Mouse (Mus musculus) cerebellum, adult 18-20 months (tissue): ENCODE results near the gene Inmt.
"Not testable (repeated sequence)": the region's sequence is repeated elsewhere in the genome, so short reads cannot be mapped to it uniquely, and the experiment has no call there.

ENCODE experiments used
- DNase-seq, 2 experiments: peaks; one replicate each; pipeline ENCODE4 v3.0.0; 2021

Gene Inmt

DNA sequence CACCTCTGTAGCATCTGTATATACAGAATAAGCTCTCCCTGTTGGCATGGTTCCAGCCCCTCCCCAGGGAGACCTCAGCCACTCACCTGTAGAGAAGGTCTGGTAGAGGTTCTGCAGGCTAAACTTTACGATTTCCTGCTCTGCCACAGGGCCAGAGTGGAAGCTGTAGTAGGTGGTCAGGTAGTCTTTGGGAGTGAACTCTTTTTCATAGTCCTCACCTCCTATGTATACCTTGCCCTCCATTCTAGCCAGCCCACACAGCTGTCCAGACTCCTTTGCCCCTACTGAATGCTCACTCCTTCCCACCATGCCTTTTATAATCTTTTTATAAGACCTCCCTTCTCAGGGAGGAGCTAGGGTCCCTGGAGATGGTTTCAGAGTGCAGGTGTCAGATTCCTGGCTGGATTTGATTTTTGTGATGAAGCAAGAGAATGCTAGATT lies at the start of gene Inmt:
Gene Inmt (minus strand): TSS at position 303 of the 441 bp plus-strand sequence.
- DNase-seq: no peak

DNA sequence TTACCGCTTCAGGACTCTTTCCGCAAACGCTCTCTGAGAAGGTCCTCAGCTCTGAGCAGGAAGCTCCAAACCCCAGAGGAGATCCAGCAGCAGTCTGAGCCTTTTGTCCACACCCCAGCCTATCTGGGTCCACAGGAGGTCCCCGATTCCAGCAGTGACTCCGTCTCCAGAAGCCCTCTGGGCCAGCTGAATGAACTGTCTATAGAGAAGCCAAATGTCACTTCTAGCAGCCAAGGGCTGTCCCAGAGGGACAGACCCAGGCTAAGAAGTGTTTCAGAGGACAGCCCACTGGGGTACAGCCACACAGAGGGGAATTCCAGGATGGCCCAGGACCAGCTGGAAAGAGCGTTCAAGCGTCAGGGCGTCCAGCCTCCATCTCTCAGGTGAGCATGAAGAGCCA lies 49.1 kb upstream of the Inmt start:
- no peak for DNase-seq

DNA sequence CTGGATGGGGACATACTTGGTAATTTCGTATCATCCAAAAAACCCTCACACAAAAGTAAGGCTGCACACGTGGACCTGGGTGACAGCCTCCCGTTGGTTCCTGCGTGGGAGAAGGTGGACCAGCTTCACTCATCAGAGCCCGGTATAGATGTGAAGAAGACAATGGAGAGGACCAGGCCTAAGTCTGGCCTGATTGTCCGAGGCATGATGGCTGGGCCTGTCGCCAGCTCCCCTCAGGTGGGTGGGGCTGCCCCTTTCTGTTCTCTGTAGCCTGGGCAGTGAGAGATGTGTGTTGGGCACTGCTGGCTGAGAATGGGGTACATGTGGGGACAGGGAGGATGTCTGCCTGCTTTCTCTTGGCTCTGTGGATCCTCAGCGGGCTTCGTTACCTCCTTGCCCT lies 43.4 kb upstream of the Inmt start:
- no peak for DNase-seq

DNA sequence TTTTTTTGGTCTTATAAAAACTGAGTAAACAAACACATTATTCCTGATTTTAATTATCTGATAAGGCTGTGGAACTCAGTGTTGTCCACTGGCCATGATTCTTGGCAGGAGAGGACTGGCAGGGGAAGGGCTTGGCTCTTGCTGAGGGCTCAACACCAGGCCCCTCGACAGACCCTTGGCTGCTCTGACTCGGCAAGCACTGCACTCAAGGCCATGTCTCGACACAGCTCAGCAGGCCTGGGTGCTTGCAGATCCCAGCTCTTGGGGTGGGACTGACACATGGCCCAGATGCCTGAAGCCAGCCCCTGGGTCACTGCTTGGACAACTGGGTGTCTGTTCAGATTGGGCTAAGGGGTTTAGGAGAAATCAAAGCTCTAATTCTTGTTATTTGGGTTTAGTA lies 39.7 kb upstream of the Inmt start:
- no peak for DNase-seq

DNA sequence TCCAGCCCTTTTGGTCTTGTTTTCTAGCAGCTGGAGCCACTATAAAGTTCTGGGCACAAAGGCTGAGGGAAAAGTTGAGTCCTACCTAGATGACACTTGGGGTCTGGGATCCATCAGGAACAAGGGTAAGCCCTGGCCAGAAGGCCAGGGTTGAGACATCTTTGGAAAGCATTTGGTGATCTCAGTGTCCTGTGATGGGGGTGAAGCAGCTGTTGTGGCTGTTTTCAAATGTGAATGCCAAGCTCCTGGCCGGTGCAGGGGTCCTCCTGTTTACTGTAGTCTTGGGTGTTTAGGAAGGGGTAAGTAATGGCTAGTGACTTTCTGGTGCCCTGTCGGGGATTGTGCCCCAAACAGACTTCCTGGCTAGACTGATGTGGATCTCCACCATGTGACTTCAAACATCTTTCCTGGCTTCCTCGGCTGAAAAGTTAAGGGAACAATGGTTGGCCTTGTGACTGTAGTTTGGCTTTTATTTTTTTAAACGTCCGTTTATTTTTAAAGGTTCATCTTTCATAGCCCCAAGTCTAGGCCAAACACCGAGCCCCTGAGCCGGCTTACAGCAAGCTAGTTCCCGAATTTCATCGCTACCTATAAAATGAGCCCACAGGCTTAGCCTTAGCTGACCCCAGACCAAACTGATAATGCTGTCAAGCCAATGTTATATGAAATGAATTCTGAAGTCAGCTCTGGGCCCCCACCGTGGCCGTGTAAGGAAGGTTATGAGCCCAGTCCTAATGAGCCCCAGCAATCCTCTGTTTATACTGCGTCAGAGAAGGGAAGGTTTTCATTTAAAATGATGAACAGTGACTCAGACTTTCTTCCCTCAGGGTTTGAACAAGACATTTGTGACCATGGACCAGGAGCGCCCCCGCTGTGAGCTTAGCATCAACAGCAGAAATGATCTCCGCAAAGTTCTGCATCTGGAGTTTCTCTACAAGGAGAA lies 35.9 kb upstream of the Inmt start:
- no peak for DNase-seq

DNA sequence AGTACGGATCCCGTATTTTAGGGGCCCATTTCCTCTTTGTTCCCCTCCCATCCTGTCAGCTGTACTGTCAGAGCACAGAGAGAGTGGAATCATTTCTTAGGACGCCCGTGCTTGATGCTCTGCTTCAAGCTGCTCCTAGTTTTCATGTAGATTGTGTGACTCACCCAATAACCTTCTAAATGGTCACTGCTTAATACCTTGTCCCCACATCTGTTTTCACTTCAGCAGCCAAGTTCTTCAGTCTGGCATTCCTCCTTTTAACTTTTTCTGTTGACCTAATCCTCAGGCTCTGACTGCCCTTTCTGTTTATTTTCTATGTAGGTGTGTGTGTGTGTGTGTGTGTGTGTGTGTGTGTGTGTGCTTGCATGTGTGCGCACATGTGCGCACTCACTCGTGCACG lies 32.9 kb upstream of the Inmt start:
- no peak for DNase-seq

DNA sequence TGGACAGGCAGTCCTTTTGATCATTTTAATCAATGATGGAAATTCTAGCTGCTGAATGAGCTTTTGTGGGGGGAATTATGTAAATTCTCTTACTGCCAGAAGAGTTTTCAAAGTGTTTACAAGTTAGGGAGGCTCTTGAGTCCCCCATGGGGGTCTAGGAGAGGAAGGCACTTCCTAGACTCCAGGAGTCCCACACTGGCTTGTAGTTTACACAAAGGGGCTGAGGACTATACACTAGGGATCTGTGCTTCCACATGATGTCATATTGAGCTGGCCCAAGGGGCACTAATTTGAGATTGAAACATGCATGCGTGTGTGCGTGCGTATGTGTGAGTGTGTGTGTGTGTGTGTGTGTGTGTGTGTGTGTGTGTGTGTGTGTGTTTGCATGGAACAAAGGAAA lies 29.1 kb upstream of the Inmt start:
- peak in 1 of 2 experiments; percentile 13 for DNase-seq

DNA sequence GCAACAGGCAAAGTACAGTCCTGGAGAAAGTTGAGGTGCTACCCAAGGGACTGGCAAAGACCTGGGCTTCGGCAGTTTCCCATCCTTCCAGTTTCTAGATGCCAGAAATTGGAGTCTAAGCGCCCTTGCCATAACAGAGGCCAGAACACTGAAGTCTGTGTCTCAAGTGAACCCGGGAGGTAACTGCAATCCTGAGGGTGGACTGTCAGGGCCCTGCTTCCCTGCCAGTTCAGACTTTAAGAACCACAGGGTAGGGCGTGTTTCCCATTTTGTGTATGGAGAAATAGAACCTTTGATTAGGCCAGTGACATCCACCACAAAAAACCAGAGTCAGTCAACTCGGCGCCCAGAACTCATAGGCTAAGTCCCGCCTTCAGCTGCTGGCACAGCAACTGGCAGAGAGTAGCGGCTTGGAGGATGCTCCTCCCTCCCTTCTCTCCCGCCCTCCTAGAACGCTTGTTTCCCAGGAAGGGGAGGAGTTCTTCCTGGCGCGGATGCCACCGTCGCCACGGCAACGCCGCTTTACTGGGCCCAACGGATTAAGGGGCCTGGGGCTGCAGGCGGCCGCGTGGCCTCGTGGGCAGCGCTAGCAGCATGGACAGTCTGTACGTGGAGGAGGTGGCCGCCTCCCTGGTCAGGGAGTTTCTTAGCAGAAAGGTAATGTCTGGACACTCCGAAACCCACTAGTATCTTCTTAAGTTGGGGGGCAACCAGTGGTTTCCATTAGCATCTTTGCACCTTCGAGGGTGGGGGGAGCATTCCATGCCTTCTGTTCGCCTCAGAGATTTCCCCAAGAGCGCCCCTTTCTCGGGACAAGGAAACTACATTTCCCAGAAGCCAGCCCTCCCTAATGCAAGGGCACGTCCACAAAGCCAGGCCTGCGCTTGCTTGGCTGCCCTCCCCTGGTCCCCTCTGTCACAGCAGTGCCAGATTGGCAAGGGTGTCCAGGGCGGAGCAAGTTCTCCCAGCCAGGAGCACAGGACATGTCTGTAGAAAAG lies 28.4 kb upstream of the Inmt start, which contains the start of gene Mindy4:
Gene Mindy4 (plus strand): TSS at position 471 of the 998 bp plus-strand sequence.
- peak; percentile 83 to 95 for DNase-seq

DNA sequence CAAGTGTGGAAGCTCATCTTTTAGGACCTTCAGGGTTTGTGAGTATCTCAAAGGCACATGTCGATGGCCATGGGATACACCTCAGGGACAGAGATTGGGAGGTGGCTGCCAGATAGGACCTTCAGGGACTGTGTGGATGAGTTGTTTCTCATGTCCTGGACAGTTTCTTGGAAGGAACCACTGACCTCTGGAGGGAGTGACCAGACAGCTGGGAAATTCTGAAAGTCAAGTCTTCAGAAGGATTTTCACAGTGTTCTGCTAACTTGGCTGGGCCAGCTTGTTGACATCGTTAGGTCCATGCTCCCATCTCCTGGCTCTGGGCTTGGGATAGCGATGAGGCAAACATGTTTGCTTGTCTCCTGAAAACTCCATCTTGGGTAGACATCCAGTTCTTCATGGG lies 24.2 kb upstream of the Inmt start:
- no peak for DNase-seq

DNA sequence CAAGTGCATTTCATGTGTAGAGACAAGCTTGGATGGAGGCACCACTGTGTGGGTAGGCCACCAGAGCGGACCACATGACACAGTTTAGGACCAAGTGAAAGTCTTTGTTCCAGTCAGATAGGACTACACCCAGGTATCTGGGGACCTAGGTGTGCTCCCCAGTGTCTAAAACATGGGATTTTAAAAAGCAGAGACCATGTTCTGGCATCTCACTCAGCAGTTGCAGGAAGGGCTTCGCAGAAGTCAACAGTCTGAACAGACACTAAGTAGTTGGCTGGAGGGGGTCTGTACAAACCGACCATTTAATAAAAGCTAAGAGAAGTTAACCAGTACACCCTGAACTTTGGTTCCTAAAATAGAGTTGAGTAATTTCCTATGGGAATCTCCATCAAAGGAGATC lies 18.3 kb upstream of the Inmt start:
- no peak for DNase-seq

DNA sequence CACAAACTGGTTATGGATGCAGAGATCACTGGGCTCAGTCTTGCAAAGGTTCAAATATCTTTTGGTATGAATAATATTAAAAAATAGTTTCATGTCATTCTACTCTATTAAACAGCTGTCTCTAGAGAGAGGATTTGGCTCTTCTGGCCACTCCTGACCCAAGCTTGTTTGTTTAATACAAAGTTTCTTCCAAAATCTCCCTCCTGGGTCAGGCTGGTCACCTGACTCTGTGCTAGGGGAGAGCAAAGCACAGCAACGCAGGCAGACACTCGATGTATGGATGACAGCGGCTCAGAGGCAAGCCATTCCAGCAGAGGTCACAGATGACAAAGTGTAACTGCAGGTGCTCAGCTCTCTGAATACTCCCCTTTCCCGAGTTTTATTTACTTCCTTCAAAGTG lies 16.7 kb upstream of the Inmt start:
- DNase-seq: no peak

DNA sequence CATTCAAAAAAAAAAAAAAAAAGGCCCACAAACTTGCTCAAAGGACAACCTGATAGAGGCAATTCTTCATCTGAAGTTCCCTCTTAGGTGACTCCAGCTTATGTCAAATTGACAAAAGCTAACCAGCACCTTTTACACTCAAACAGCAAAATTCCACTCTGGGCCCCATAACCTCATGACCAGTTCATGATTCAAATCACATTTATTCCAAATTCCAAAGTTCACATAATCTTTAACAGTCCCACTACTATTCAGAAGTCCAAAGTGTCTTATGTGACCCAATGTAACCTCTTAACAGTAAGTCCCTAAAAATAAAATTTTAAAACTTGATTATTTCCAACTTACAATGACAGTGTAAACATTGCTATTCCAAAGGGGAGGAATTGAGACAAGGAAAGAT lies 14.6 kb upstream of the Inmt start:
- DNase-seq: no peak

DNA sequence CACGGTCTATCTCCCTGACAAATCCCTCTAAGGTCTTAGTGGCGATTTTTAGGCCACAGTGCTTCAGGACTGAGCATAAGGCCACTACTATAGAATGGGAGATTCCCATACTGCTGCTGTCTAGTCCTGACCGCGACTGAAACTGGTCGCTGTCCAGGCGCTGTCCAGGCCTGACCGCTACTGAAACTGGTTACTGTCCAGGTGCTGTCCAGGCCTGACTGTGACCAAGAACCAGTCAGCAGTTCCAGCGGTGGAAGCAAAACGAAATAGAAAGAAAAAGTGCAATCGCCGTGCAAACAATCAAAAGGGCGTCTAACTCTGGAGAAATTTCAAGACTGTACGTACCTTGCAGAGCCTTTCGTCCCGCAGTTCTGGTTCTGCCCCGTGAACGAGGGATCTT lies 13.0 kb upstream of the Inmt start:
- not testable (repeated sequence) for DNase-seq

DNA sequence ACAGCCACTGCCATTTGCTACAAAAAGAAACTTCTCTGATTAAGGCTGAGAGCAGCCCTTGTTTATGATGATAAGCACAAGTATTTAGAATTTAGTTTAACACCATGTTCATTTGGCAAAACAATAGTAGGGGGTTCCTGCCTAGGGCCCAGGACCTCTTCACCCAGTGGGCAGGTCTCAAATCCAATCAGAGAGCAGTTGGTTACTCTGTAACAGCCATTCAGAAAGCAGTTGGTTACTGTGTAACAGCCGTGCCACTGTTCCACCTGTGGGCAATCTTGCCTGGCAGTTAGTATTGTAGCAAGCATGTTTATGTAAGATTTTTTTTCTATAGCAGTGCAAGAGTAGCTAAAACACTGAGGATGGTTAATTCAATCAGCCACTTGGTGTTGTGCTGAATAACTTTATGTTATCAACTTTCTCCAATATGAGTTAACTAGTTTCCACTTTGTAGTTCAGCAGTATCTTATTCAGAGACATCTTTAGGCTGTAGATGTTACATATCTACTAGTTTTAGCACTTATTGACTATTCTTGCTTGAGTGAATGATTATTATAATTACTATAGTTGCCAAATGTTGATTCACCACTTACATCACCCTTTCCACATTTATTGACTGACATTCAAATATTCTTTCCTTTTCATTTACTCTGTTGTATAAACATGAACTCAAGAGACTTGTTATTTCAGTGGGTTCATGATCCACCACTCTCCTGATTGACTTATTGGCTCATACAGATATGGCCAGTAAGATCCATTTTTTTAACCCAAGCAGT lies 8.0 kb upstream of the Inmt start:
- no peak for DNase-seq

DNA sequence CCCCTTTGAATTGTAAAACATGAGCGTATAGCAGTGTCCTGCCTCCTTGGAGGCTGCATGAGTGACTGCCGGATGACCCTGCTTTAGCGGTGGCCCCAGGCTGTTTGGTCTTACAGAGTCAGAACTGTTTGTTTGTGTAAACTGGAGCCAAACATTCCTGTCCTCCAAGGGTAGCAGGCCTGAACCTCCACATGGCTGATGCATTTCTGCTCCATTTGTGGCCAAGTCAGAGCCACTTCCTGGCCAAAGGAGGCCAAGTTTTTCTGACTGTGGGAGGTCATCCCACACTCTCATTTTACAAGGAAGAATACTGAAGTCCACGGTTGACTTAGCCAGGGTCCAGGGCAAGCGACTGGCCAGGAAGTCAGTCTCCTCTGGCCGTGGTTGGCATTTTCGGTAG lies 4.7 kb upstream of the Inmt start:
- no peak for DNase-seq

DNA sequence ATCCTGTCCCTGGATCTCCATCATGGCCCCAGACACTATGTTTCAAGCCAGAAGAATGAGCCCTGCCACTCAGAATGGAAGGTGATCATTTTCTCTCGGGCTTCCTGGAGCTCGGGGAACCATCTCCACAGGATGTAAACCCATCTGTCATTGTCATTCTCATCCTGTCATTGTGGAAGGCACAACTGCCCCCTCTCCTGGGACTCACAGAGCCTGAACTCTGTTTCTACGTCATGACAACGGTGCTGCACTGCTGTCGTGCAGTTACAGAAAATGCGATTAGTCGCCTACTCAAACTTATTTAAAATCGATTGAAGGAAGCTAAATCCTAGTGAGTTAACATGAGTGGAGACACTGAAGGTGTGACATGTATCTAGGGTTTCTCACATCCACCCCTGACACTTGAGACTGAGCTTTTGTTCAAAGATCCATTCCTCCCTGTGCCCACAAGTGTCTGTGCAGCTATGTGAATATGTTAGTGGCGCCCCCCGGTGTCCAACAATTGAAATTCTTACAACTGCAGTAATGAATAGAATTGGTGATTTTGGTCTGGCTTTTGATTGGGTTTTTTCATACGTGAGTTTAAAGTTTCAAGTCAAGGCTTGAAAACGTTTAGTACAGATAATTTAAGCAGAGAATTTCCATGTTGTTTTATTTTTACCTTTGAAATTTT lies 2.4 kb upstream of the Inmt start:
- DNase-seq: peak; percentile 16 to 22

DNA sequence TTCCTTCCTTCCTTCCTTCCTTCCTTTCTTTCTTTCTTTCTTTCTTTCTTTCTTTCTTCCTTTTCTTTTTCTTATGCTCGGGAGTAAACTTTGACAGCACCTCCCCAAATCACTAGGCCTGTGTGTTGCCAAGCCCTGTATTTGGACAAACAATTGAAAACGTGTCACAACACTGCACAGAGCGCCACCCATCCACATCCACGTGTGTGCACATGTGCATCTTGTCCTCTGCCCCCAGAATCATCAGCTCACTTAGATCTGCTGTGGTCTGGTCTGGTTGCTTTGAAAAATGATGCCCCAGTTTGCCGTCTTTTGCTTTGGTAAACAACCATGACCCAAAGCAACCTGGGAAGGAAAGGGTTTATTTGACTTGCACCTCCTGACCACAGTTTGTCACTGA lies 1.0 kb upstream of the Inmt start:
- DNase-seq: no peak

DNA sequence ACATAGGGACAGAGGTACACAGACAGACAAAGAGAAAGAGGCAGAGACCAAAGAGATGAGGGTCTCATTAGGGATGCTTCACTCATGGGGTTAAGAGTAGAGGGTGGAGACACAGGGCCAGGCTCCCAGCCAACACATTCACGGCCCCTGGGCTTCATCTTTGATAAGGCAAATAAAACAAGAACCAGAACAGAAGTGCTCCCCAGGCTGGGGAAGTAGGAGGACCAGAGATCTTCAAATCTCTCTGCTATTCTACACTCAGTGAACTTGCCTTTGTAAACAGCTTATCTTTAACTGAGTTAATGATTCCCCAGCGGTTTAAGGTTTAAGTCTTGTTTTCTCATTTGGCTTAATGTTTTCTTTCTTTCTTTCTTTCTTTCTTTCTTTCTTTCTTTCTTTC lies 613 bp upstream of the Inmt start:
- DNase-seq: no peak

DNA sequence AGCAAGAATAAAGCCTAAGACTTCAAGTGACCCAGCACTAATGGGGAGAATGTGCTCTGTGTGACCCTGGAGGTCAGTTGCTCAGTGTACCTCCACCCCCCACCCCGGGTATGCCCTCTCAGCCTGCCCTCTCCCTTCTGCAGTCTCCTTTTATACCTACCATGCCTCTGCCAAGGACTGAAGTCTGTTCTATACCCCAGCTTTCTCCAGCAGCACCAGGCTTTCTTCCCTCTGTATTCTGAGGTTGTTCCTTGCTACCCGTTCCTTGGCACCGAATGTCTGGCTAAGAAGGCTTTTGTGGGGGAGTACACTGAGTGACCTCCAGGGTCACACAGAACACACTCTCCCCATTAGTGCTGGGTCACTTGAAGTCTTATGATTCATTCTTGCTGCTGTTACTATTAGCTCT lies 898 bp downstream of the Inmt start:
- no peak for DNase-seq

DNA sequence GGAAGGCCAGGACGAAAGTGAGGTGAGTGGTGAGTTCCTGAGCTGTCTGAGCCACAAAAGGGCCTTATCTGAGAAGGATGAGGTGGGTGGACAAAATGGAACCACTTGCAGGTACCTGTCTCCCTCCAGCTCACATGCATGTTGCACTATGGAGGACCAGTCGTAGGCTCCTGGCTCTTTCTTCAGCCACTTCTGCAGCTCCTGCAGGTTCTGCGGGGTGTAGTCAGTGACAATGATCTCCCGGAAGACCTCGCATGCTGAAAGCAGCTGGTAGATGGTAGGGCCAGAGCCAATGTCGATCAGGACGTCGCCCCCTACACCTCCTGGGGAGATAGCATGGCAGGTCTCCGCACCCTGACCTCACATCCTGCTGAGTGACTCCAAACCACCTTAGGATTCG lies 1.7 kb downstream of the Inmt start:
- no peak for DNase-seq

DNA sequence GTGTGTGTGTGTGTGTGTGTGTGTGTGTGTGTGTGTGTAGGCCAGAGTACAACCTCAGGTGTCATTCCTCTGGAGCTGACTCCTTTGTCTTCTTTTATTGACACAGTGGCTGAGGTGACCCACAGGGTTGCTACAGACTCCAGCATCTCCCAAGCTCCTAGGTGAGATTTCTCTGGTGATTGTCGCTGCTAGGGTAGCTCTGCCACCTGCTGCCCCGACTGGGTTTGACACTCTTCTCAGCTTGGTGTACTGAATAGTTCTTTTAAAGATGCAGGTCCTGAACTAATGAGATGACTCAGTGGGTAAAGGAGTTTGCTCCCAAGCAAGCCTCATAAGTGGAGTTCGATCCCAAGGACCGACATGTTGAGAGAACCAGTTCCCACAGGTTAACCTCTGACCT lies 3.2 kb downstream of the Inmt start:
- DNase-seq: no peak

DNA sequence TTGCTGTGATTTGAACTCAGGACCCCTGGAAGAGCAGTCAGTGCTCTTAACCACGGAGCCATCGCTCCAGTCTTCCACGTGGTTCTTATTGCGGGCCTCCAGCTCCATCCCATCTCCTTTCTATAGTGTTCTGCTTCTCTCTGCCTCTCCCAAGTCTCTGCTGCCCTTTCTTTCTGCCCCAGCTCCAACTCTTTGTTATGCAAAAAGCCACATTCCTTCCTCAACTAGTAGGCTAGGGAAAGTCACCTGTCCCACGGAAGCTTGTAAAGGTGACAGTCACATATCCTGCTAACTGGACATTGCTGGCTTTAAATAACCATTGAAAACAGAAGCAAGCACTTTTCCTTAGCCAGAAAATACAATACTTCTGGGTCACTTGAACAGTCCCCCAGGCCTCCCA lies 5.0 kb downstream of the Inmt start:
- no peak for DNase-seq
